10 mouse cellular contexts compared by ENCODE assay signal in the genomic region with DNA sequence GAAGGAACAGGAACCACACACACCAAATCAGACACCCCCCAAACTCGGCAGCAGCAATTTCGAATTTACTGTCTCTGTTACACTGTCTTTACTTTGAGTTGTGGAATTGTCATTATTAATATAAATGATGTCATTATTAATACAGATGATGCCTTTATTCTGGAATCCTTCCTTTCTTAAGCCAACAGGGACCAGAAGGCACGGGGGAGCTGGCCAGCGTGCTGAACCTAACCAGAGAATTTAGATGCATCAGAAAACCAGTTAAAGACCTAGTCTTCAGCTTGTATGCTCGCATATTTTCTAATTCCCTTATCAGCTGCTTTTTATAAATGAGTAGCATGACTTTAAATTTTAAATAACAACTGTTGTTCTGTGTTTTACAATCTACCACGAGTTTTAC. TPM values are rescaled to one million over a fixed set of nuclear protein-coding genes. Genes with fewer than 3 reads are reported as not detected.
A peak's percentile ranks its signal among the peaks of the same experiment; 100 is the strongest.
DNase-seq lines count a peak whose midpoint lies in the region; ATAC-seq and TF ChIP-seq lines count a peak whose summit lies in the region.
"Had no signal": no experiment of that assay in that cellular context is flagged by ENCODE, and none has a peak within 500 bp of the region (broad histone marks: within the 10 kb centered on the region; RNA-seq: fewer than 3 reads in every experiment).

No protein-coding gene starts in this region.

- 9% methylated on average over 6 of the region's 6 CpGs for WGBS in heart, postnatal 0 days

- peak; percentile 27 for DNase-seq in heart, postnatal 0 days (ENCODE audit: low spot score)
- DNase-seq in heart, adult 8-10 months (ENCODE audit: low spot score): no peak
- peak; percentile 7 for DNase-seq in MEL (ENCODE audit: low read depth, low spot score)
- peak; percentile 62 for DNase-seq in embryo, embryonic 11.5 days (ENCODE audit: low read depth, low spot score)
- DNase-seq in mesoderm, embryonic 11.5 days (ENCODE audit: low read depth, low spot score): peak; percentile 76
- DNase-seq in right cerebral cortex, postnatal 4 days: no peak
- no peak for DNase-seq in cerebellum, adult 8-10 months

- no peak for TF ChIP-seq CTCF in heart, postnatal 0 days (IDR thresholded peaks at IDR 0.05; ENCODE audit: low read depth)
- no peak for TF ChIP-seq CTCF in MEL (IDR thresholded peaks at IDR 0.05 in 2 of 3, conservative IDR thresholded peaks at IDR 0.05 in 1 of 3; ENCODE audit: control insufficient read depth in 1 of 3, insufficient read depth in 1 of 3, low read depth in 2 of 3, low read length in 3 of 3, poor library complexity in 1 of 3, severe bottlenecking in 1 of 3)

- H3K27ac ChIP-seq in heart, postnatal 0 days (ENCODE audit: low read depth): no peak overlapping the region
- no peak overlapping the region for H3K27ac ChIP-seq in MEL (ENCODE audit: control insufficient read depth, low read depth, low read length)
- H3K27ac ChIP-seq: embryonic facial prominence, embryonic 15.5 days; liver, embryonic 14.5 days had no signal

- no peak overlapping the region for H3K4me2 ChIP-seq in heart, postnatal 0 days (ENCODE audit: low read depth, low read length)

- H3K9me3 ChIP-seq in heart, postnatal 0 days (replicated peaks; ENCODE audit: control insufficient read depth, low read length): no peaks in the 10 kb centered on the region
- H3K9me3 ChIP-seq in MEL (replicated peaks; ENCODE audit: insufficient read depth, low read length): no peaks in the 10 kb centered on the region
- H3K9me3 ChIP-seq: embryonic facial prominence, embryonic 15.5 days had no signal

- no peak overlapping the region for H3K4me3 ChIP-seq in heart, postnatal 0 days (ENCODE audit: low read depth, low read length)
- H3K4me3 ChIP-seq in MEL (ENCODE audit: control insufficient read depth in 1 of 2, insufficient read depth in 1 of 2, low read depth in 2 of 2, low read length in 2 of 2): no peak overlapping the region

- no peak for ATAC-seq in heart, postnatal 0 days (ENCODE audit: insufficient read depth, low read depth)
- ATAC-seq in megakaryocyte-erythroid progenitor cell, adult 5-6 weeks (replicated peaks; ENCODE audit: low FRiP score, low TSS enrichment, poor library complexity, severe bottlenecking): no peak

- no peaks in the 10 kb centered on the region for H3K79me2 ChIP-seq in MEL (ENCODE audit: control insufficient read depth, insufficient read depth, low read length, poor library complexity)

- TF ChIP-seq EP300 in heart, postnatal 0 days (IDR thresholded peaks at IDR 0.05; ENCODE audit: low read depth): no peak
- no peak for TF ChIP-seq EP300 in MEL (IDR thresholded peaks at IDR 0.05; ENCODE audit: low read depth in 1 of 2, low read length in 2 of 2)

- no peaks in the 10 kb centered on the region for H3K36me3 ChIP-seq in heart, postnatal 0 days (replicated peaks; ENCODE audit: control insufficient read depth, insufficient read depth, low read length)
- H3K36me3 ChIP-seq in MEL (ENCODE audit: control insufficient read depth in 1 of 2, insufficient read depth in 2 of 2, low read length in 2 of 2): no peaks in the 10 kb centered on the region
- H3K36me3 ChIP-seq: embryonic facial prominence, embryonic 15.5 days had no signal

- no peak overlapping the region for H3K9ac ChIP-seq in heart, postnatal 0 days (replicated peaks; ENCODE audit: low read depth, low read length)
- no peak overlapping the region for H3K9ac ChIP-seq in MEL (ENCODE audit: control insufficient read depth, low read depth, low read length, poor library complexity, severe bottlenecking)
- H3K9ac ChIP-seq: embryonic facial prominence, embryonic 15.5 days; liver, embryonic 14.5 days had no signal

- peaks cover 23% of the 10 kb centered on the region for H3K4me1 ChIP-seq in heart, postnatal 0 days (ENCODE audit: control insufficient read depth, insufficient read depth)
- no peaks in the 10 kb centered on the region for H3K4me1 ChIP-seq in MEL (ENCODE audit: control insufficient read depth in 1 of 2, insufficient read depth in 2 of 2, low read length in 2 of 2)

- peaks cover 21% of the 10 kb centered on the region for H3K27me3 ChIP-seq in heart, postnatal 0 days (ENCODE audit: control insufficient read depth, insufficient read depth, low read length)
- no peaks in the 10 kb centered on the region for H3K27me3 ChIP-seq in MEL (ENCODE audit: control insufficient read depth in 1 of 2, insufficient read depth in 2 of 2, low read length in 2 of 2)

- TF ChIP-seq RAD21 in MEL (IDR thresholded peaks at IDR 0.05; ENCODE audit: low read depth, low read length): no peak

- no peak for TF ChIP-seq POLR2A in MEL (IDR thresholded peaks at IDR 0.05; ENCODE audit: control insufficient read depth in 1 of 2, insufficient read depth in 1 of 2, low read depth in 1 of 2, low read length in 2 of 2, poor library complexity in 1 of 2)

TF ChIP-seq in MEL, 35 proteins besides CTCF, POLR2A, EP300 and RAD21:
- TF ChIP-seq ZKSCAN1 (IDR thresholded peaks at IDR 0.05; ENCODE audit: low read depth, low read length) (no peak), CHD2 (IDR thresholded peaks at IDR 0.05; ENCODE audit: low read length) (no peak), BHLHE40 (IDR thresholded peaks at IDR 0.05; ENCODE audit: borderline replicate concordance, low read depth, low read length) (no peak), ZNF384 (IDR thresholded peaks at IDR 0.05; ENCODE audit: low read depth, low read length) (no peak)

RNA-seq across cellular contexts. Expression of gene Cadps, which starts 0.9 kb away (rescaled TPM):
- 0.23 and 5.2 TPM in 2 replicates for total RNA-seq in heart, postnatal 0 days (2014; rRNA removed; ENCODE audit: low replicate concordance)
- 0.03 and 0.11 TPM in 2 replicates for polyA plus RNA-seq in heart, postnatal 0 days (2015; fragmentation: Nextera tagmentation; extraction: Ambion mirVana)
- total RNA-seq in heart, adult 8-10 months (2022): under 1 TPM; 0.06 to 0.17 (median 0.11) TPM
- not detected in 2 replicates for total RNA-seq in MEL (2012; rRNA removed)
- polyA plus RNA-seq in MEL (2012; ENCODE audit: insufficient read depth in 1 of 2, insufficient read length in 2 of 2, low read depth in 1 of 2, low replicate concordance in 2 of 2, missing spikeins in 1 of 2): not detected
- total RNA-seq in megakaryocyte-erythroid progenitor cell, adult 5-6 weeks (2014; fragmentation: Nextera tagmentation): not detected in 2 replicates
- not detected in 2 replicates for total RNA-seq in megakaryocyte-erythroid progenitor cell, adult 5-6 weeks (2017)

Comparison
In these comparisons a context has a peak if more than half of its experiments do, and no peak if none do; other contexts are left out.
1. DNase-seq: peak in heart, postnatal 0 days (single experiment), MEL (single experiment), embryo, embryonic 11.5 days (single experiment) and mesoderm, embryonic 11.5 days (single experiment); none in heart, adult 8-10 months (single experiment), right cerebral cortex, postnatal 4 days (single experiment) and cerebellum, adult 8-10 months (single experiment).